Mouse (Mus musculus) kidney, embryonic 14.5 days (tissue): ENCODE measurements at regions not wholly inside any gene's neighbourhood (a gene's known extent, or its start where the extent isn't known, plus 50 kb on each side); places are given as distances from the start of the nearest gene placed in this dataset.
A peak's percentile ranks its signal among the peaks of the same experiment; 100 is the strongest.

Source experiments
- ATAC-seq: fragments of 200-750 bp; cut with Nextera tagmentation; 2 replicates; pipeline ENCODE4 v1.8.0; 2017; ENCODE audit warnings: moderate number of reproducible peaks, mild to moderate bottlenecking, moderate TSS enrichment, moderate library complexity; ENCODE audit not compliant: low FRiP score, low TSS enrichment
- H3K27ac ChIP-seq: fragments of 300-500 bp; sonication (generic); 2 replicates; pipeline ENCODE4 v1.5.1; 2014; ENCODE audit warnings: low read depth, mild to moderate bottlenecking, low read length, moderate library complexity, mixed read lengths
- H3K27me3 ChIP-seq: fragments of 300-500 bp; sonication (generic); 2 replicates; pipeline ENCODE4 v1.6.1; 2014; ENCODE audit warnings: mild to moderate bottlenecking, low read length; ENCODE audit not compliant: control insufficient read depth, insufficient read depth
- H3K36me3 ChIP-seq: fragments of 300-500 bp; sonication (generic); 2 replicates; pipeline ENCODE4 v1.6.1; 2014; ENCODE audit warnings: low read length, mixed read lengths; ENCODE audit not compliant: control insufficient read depth, insufficient read depth
- H3K4me1 ChIP-seq: fragments of 300-500 bp; sonication (generic); 2 replicates; pipeline ENCODE4 v1.6.1; 2014; ENCODE audit warnings: low read length, mixed read lengths; ENCODE audit not compliant: control insufficient read depth, insufficient read depth
- H3K4me2 ChIP-seq: fragments of 300-500 bp; sonication (generic); replicated peaks from 2 replicates; pipeline ENCODE4 v1.6.1; 2014; ENCODE audit warnings: low read depth, mild to moderate bottlenecking, low read length
- H3K4me3 ChIP-seq: fragments of 300-500 bp; sonication (generic); 2 replicates; pipeline ENCODE4 v1.5.1; 2014; ENCODE audit warnings: mild to moderate bottlenecking, low read length
- H3K9ac ChIP-seq: fragments of 300-500 bp; sonication (generic); 2 replicates; pipeline ENCODE4 v1.6.1; 2014; ENCODE audit warnings: low read depth, mild to moderate bottlenecking, low read length, moderate library complexity
- H3K9me3 ChIP-seq: fragments of 300-500 bp; sonication (generic); 2 replicates; pipeline ENCODE4 v1.6.1; 2016; ENCODE audit warnings: low read length; ENCODE audit not compliant: control insufficient read depth
- WGBS: fragments of 180-500 bp; shearing (Covaris S2); extraction: QIAGEN DNeasy Blood & Tissue Kit; methylation state at CpG from one replicate; pipeline ENCODE4 v1.1.7; 2014; 5-methylcytosine and 5-hydroxymethylcytosine counted together

GRCm38 (mm10) chrX:10857668-10858067 is 142.9 kb downstream of the Mid1ip1 start:
- Histone ChIP-seq H3K9ac (no peak overlapping the region), H3K9me3 (no peaks in the 10 kb centered on the region), H3K27ac (no peak overlapping the region), H3K27me3 (no peaks in the 10 kb centered on the region), H3K36me3 (no peaks in the 10 kb centered on the region), H3K4me1 (no peaks in the 10 kb centered on the region), H3K4me3 (no peak overlapping the region), H3K4me2 (no peak overlapping the region)
- WGBS: 49% methylated on average over 3 of the region's 3 CpGs
- no peak for ATAC-seq

DNA sequence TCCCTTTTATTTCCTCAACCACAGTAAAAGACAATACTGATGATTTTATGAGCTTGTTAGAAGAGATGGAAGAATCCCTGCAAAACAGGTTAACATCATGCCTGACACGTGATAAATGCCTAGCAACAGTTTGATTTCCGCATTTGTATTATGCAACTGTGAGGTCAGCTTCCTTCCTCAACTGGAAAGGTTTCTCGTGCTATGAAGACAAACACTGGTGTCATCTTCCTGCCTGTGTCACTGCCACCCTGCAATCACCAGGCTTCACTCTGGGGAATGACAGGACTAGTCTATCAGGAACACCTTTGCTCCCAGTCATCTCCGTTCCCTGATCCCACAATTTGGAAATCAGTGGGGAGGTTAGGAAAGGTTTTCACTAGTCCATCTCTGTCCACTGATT is 156.8 kb downstream of the Mid1ip1 start:
- Histone ChIP-seq H3K9me3 (no peaks in the 10 kb centered on the region), H3K27ac (no peak overlapping the region), H3K36me3 (no peaks in the 10 kb centered on the region), H3K4me3 (no peak overlapping the region), H3K9ac (no peak overlapping the region), H3K4me1 (no peaks in the 10 kb centered on the region), H3K27me3 (no peaks in the 10 kb centered on the region), H3K4me2 (no peak overlapping the region)
- WGBS: 77% methylated on average over 4 of the region's 4 CpGs
- no peak for ATAC-seq

GRCm38 (mm10) chrX:10877856-10878255 is 163.0 kb downstream of the Mid1ip1 start:
- H3K4me2 ChIP-seq: no peak overlapping the region
- 0 out of 2 replicates have a peak, but pooled peaks have one; percentile 32 for ATAC-seq
- H3K36me3 ChIP-seq: no peaks in the 10 kb centered on the region
- no peaks in the 10 kb centered on the region for H3K9me3 ChIP-seq
- H3K27me3 ChIP-seq: no peaks in the 10 kb centered on the region
- H3K4me1 ChIP-seq: no peaks in the 10 kb centered on the region
- no peak overlapping the region for H3K27ac ChIP-seq
- WGBS: 49% methylated on average over 5 of the region's 5 CpGs
- H3K9ac ChIP-seq: no peak overlapping the region
- no peak overlapping the region for H3K4me3 ChIP-seq

GRCm38 (mm10) chrX:10878922-10879321 is 164.1 kb downstream of the Mid1ip1 start:
- 83% methylated on average over 5 of the region's 5 CpGs for WGBS
- no peak for ATAC-seq
- no peaks in the 10 kb centered on the region for H3K4me1 ChIP-seq
- no peak overlapping the region for H3K9ac ChIP-seq
- H3K27ac ChIP-seq: no peak overlapping the region
- no peak overlapping the region for H3K4me3 ChIP-seq
- H3K9me3 ChIP-seq: no peaks in the 10 kb centered on the region
- no peaks in the 10 kb centered on the region for H3K27me3 ChIP-seq
- no peaks in the 10 kb centered on the region for H3K36me3 ChIP-seq
- H3K4me2 ChIP-seq: no peak overlapping the region

GRCm38 (mm10) chrX:10883729-10884464 is 169.1 kb downstream of the Mid1ip1 start:
- H3K9me3 ChIP-seq: no peaks in the 10 kb centered on the region
- H3K27me3 ChIP-seq: no peaks in the 10 kb centered on the region
- no peaks in the 10 kb centered on the region for H3K4me1 ChIP-seq
- no peak overlapping the region for H3K27ac ChIP-seq
- no peak for ATAC-seq
- no peaks in the 10 kb centered on the region for H3K36me3 ChIP-seq
- no peak overlapping the region for H3K4me3 ChIP-seq
- H3K9ac ChIP-seq: no peak overlapping the region
- 74% methylated on average over 11 of the region's 11 CpGs for WGBS
- no peak overlapping the region for H3K4me2 ChIP-seq

DNA sequence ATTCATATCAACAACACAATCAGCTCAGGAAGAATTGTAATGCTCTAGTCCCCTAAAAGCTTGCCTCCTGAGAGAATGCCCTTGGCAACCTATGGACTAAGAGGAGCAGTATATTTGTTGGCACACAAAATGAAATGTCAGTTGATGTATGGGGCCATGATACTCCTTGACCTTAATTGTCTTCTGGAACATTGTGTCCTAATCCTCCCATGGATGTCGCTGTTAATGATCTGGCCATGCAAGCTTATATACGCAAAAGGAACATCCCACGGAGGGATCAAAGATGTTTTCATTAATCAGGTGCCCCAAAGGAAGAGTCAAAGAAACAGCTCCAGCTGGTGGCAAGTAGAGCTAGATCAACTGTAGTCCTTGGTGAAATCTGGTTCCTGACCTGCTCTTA is 178.0 kb downstream of the Mid1ip1 start:
- H3K4me1 ChIP-seq: no peaks in the 10 kb centered on the region
- WGBS: 70% methylated on average over 3 of the region's 3 CpGs
- ATAC-seq: no peak
- H3K36me3 ChIP-seq: no peaks in the 10 kb centered on the region
- no peak overlapping the region for H3K4me3 ChIP-seq
- H3K27ac ChIP-seq: no peak overlapping the region
- H3K4me2 ChIP-seq: no peak overlapping the region
- H3K9ac ChIP-seq: no peak overlapping the region
- no peaks in the 10 kb centered on the region for H3K27me3 ChIP-seq
- H3K9me3 ChIP-seq: no peaks in the 10 kb centered on the region

DNA sequence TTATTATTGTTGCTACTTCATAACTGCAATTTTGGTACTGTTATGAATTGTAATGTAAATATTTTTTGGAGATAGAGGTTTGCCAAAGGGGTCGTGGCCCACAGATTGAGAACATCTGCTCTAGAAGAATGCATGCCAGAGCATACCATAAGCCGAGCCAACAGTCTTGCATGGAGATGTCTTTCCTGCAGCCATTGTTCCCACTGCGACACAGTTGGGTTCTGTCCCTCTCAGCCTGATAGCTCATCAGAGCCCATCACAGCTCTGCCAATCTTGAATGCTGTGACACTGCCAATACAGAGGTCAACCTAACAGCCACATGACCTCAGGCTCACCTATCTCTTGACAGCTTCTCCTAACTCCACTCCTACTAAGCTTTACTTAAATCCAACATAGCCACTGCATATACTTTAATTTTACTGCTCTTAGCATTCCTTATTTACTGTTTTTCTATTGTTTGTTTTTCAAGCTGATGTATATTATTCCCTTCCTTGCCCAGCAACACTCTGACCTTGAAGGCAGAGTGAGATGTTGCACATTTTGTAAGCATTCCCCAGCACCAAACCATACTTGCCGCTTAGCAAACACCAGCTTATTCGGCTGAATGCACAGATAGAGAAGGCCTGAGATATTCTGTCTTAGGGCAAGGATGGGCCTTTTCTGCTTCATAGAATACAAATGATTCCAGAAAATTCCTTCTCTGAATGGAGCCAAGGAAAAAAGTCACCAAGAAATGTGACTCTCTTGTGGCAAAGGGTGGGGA is 181.6 kb downstream of the Mid1ip1 start:
- Histone ChIP-seq H3K9ac (no peak overlapping the region), H3K27ac (no peak overlapping the region), H3K4me1 (no peaks in the 10 kb centered on the region), H3K4me2 (no peak overlapping the region), H3K4me3 (no peak overlapping the region), H3K9me3 (no peaks in the 10 kb centered on the region), H3K36me3 (no peaks in the 10 kb centered on the region), H3K27me3 (no peaks in the 10 kb centered on the region)
- WGBS: 78% methylated on average over 5 of the region's 5 CpGs
- no peak for ATAC-seq

DNA sequence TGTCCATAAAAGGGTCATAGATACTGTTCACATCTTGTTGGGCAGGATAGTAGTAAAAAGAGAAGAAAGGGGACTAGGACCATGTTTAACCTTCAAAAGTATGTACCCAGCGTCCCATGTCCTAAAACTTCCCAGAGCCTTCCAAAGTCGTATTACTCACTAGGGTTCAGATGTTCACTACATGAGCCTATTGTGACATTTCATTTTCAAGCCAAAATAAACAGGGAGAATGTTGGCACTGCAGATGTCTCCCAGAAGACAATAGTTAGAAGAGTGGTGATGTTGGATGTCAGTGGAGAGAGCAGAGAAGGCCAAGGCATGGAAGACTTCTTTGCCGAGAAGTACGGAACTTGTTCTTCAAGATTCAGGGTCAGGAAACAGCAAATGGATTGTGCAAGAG is 187.9 kb downstream of the Mid1ip1 start:
- 83% methylated on average over 4 of the region's 4 CpGs for whole genome bisulfite sequencing
- H3K4me2 ChIP-seq: no peak overlapping the region
- H3K9me3 ChIP-seq: no peaks in the 10 kb centered on the region
- no peak overlapping the region for H3K9ac ChIP-seq
- no peak overlapping the region for H3K4me3 ChIP-seq
- H3K27ac ChIP-seq: no peak overlapping the region
- H3K27me3 ChIP-seq: no peaks in the 10 kb centered on the region
- H3K36me3 ChIP-seq: no peaks in the 10 kb centered on the region
- no peaks in the 10 kb centered on the region for H3K4me1 ChIP-seq
- no peak for ATAC-seq

- no peak overlapping the region for H3K4me3 ChIP-seq
- no peaks in the 10 kb centered on the region for H3K36me3 ChIP-seq
- ATAC-seq: no peak
- no peak overlapping the region for H3K9ac ChIP-seq
- WGBS: 88% methylated on average over 6 of the region's 6 CpGs
- no peaks in the 10 kb centered on the region for H3K9me3 ChIP-seq
- no peaks in the 10 kb centered on the region for H3K27me3 ChIP-seq
- no peaks in the 10 kb centered on the region for H3K4me1 ChIP-seq
- H3K4me2 ChIP-seq: no peak overlapping the region
- H3K27ac ChIP-seq: no peak overlapping the region
Measured at GRCm38 (mm10) chrX:10904072-10904471, 189.3 kb downstream of the Mid1ip1 start.
